Mouse (Mus musculus): ENCODE results near the gene Lrrc73.

- TF ChIP-seq CTCF (IDR thresholded peaks at IDR 0.05; ENCODE audit: low read depth) (no peak), EP300 (IDR thresholded peaks at IDR 0.05; ENCODE audit: low read depth) (no peak)
Observed at GRCm38 (mm10) chr17:46304184-46304583, 50.9 kb downstream of the Lrrc73 start.
